Mouse (Mus musculus) spleen, adult 2 months (tissue): ENCODE results near the gene Tmprss9. TPM values are rescaled to one million over a fixed set of nuclear protein-coding genes. Genes with fewer than 3 reads are reported as not detected.

Experiments used
- DNase-seq, 2 experiments: peaks; one replicate each; pipeline versions ENCODE4 v3.0.0 to v3.0.0-alpha.2; 2012 to 2021; ENCODE audit warnings: low spot score in 2 of 2, low read depth in 1 of 2
- H3K27ac ChIP-seq: fragments of 200-500 bp; 2 replicates; pipeline ENCODE4 v1.5.1; 2012; ENCODE audit warnings: low read length, inconsistent platforms; ENCODE audit not compliant: insufficient read depth
- H3K27me3 ChIP-seq: fragments of 200-500 bp; 2 replicates; pipeline ENCODE4 v1.6.1; 2012; ENCODE audit warnings: mild to moderate bottlenecking, moderate library complexity, low read length, inconsistent platforms; ENCODE audit not compliant: control insufficient read depth, insufficient read depth
- H3K36me3 ChIP-seq: fragments of 200-500 bp; 2 replicates; pipeline ENCODE4 v1.6.1; 2012; ENCODE audit warnings: mild to moderate bottlenecking, low read length, inconsistent platforms; ENCODE audit not compliant: control insufficient read depth, insufficient read depth
- H3K4me1 ChIP-seq: fragments of 200-500 bp; 2 replicates; pipeline ENCODE4 v1.6.1; 2011; ENCODE audit warnings: inconsistent platforms; ENCODE audit not compliant: control insufficient read depth, insufficient read depth, insufficient read length
- H3K4me3 ChIP-seq: fragments of 200-500 bp; 2 replicates; pipeline ENCODE4 v1.5.1; 2011; ENCODE audit warnings: mild to moderate bottlenecking, inconsistent platforms; ENCODE audit not compliant: insufficient read depth, insufficient read length; ENCODE audit errors: extremely low read depth
- CTCF ChIP-seq: fragments of 200-500 bp; IDR thresholded peaks from 2 replicates; pipeline ENCODE4 v1.5.1; 2011; ENCODE audit warnings: mild to moderate bottlenecking, inconsistent platforms; ENCODE audit not compliant: insufficient read depth, insufficient read length, insufficient replicate concordance; ENCODE audit errors: extremely low read depth
- POLR2A ChIP-seq: fragments of 200-500 bp; IDR thresholded peaks from 2 replicates; pipeline ENCODE4 v1.6.1; 2011; ENCODE audit warnings: low read depth, low read length, inconsistent platforms
- WGBS: fragments of 180-500 bp; shearing (Covaris S2); methylation state at CpG from one replicate; pipeline ENCODE4 v1.1.7; 2018; 5-methylcytosine and 5-hydroxymethylcytosine counted together
- polyA plus RNA-seq: library from polyadenylated mRNA; depleted of rRNA; stranded (reverse); fragments of >200 nt; gene quantifications from 2 replicates; pipeline ENCODE4 v1.2.3, GENCODE M21; 2012; rRNA removed

The Tmprss9 gene
- 0.08 and 0.09 TPM in 2 replicates for polyA plus RNA-seq

DNA sequence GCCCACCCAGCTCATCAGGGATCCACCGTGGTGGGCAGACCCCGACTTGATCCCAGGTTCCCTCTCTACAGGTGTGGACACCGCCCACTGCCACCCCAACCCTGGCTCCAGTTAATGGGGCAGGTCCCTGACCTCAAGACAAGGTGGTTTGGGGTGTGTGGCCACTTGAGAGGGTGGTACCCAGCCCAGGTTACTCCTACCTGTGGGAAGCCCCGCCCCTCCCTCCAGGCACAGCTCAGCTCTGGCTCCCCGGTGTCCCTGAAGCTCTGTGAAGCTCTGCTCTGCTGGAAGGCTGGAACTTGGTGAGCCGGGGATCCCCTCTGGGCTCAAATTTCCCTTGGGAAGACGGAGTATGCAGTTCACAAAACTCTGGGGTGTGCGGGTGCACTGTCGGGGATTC lies at the start of gene Tmprss9:
Tmprss9 (plus strand) TSS at position 268 of the 400 bp plus-strand sequence.
- Histone ChIP-seq H3K27me3 (no peaks in the 10 kb centered on the region), H3K4me1 (no peaks in the 10 kb centered on the region), H3K27ac (no peak within 1 kb of the TSS), H3K4me3 (no peak within 1 kb of the TSS), H3K36me3 (peaks cover 6% of the 10 kb centered on the region; the same call in 1 of the 2 replicates)
- DNase-seq = no peak
- TF ChIP-seq CTCF = no peak
- TF ChIP-seq POLR2A = no peak
- WGBS = 38% methylated on average over 9 of the region's 9 CpGs

DNA sequence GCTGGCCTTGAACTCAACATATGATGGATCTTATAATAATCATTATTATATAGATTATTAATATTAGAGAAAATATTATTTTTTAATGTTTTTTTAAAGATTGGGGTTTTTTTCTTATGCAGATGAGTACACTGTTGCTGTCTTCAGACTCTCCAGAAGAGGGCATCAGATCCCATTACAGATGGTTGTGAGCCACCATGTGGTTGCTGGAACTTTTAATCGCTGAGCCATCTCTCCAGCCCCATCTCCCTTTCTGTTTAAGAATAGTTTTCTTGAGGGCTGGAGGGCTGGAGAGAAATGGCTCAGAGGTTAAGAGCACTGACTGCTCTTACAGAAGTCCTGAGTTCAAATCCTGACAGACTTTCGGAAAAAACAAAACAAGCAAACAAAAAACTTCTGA lies 49.7 kb upstream of the Tmprss9 start:
- peak; percentile 23; the same call in 1 of the 2 replicates for TF ChIP-seq CTCF
- TF ChIP-seq POLR2A = no peak
- H3K27me3 ChIP-seq = no peaks in the 10 kb centered on the region
- DNase-seq = peak in 1 of 2 experiments; percentile 40
- H3K27ac ChIP-seq = no peak overlapping the region
- no peaks in the 10 kb centered on the region for H3K36me3 ChIP-seq
- 49% methylated on average over 2 of the region's 2 CpGs for WGBS
- peaks cover 11% of the 10 kb centered on the region; the same call in 1 of the 2 replicates for H3K4me1 ChIP-seq
- H3K4me3 ChIP-seq = no peak overlapping the region

DNA sequence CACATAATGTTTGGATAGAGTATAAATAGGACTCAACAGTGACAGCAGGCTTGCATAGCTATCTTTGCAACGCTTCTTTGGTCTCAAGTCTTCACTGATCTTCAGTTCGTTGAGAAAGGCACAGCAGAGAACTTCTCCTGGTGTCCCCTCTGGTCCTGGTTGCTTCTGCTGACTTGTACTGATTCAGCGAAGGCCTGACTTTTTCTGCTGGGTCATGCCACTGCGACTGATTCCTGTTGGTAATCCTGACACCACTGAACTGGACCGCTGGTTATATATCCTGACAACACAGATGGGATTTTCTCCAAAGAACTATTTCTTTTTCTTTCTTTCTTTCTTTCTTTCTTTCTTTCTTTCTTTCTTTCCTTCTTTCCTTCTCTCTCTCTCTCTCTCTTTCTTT lies 49.1 kb upstream of the Tmprss9 start:
- Histone ChIP-seq H3K27ac (no peak overlapping the region), H3K4me1 (peaks cover 11% of the 10 kb centered on the region; the same call in 1 of the 2 replicates), H3K27me3 (no peaks in the 10 kb centered on the region), H3K36me3 (no peaks in the 10 kb centered on the region), H3K4me3 (no peak overlapping the region)
- TF ChIP-seq POLR2A = no peak
- WGBS = 83% methylated on average over 5 of the region's 5 CpGs
- no peak for DNase-seq

DNA sequence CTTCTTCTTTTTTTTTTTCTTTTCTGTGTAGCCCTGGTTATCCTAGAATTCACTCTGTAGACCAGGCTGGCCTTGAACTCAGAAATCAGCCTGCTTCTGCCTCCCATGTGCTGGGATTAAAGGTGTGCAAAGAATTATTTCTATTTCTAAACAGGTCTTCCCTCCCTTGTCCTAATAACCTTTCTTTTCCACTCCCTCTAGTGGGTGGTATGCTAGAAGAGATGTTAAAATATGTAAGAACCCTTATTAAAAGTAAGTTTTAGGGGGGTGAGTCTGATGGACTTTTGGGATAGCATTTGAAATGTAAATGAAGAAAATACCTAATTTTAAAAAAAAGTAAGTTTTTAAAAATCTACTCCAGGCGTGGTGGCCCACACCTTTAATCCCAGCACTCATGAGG lies 48.3 kb upstream of the Tmprss9 start:
- Histone ChIP-seq H3K36me3 (no peaks in the 10 kb centered on the region), H3K27ac (no peak overlapping the region), H3K27me3 (no peaks in the 10 kb centered on the region), H3K4me3 (no peak overlapping the region), H3K4me1 (peaks cover 14% of the 10 kb centered on the region; the same call in 1 of the 2 replicates)
- no peak for DNase-seq
- TF ChIP-seq POLR2A (no peak), CTCF (no peak)
- WGBS = 83% methylated on average over 1 of the region's 1 CpGs

DNA sequence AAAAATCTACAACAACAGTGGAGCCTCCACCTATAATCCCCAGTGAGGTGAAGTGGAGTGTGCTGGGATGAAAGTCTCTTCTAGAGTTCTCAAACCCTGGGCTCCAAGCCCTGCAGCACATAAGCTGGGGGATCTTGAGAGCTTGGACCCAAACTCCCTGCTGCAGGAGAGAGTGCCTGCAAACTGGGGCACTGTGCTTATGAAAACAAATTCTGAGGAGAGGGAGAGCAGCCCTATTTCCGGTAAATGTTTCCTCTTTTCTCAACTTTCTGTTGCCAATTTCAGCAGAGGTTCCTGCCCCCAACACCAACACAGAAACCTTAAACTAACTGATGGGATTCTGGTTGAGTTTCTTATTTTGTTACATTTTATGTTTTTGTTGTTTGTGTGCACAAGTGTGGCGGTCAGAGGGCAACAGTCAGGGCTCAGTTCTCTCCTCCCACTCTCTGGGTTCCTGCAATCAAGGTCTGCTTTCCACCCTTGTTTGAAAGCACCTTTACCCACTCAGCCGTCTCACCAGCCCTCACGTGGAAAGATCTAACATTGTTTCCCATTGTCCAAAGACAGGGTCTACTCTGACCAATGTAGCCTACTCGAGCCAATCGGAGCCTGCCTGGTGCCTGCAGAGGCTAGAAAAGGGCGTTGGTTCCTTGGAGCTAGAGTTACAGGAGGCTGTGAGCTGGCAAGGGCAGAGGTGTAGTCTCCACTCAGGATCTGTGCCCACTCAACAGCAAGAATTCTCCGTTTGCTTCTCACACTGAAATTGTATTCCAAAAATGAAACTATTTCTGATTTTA lies 47.6 kb upstream of the Tmprss9 start:
- Histone ChIP-seq H3K27me3 (no peaks in the 10 kb centered on the region), H3K4me3 (peak overlapping the region; percentile 21; the same call in 1 of the 2 replicates), H3K36me3 (0 out of 2 replicates have a peak, but pooled peaks cover 3% of the 10 kb centered on the region), H3K27ac (peak overlapping the region; percentile 86), H3K4me1 (peaks cover 14% of the 10 kb centered on the region; the same call in 1 of the 2 replicates)
- 11% methylated on average over 8 of the region's 8 CpGs for WGBS
- TF ChIP-seq CTCF (no peak), POLR2A (no peak)
- DNase-seq = no peak

DNA sequence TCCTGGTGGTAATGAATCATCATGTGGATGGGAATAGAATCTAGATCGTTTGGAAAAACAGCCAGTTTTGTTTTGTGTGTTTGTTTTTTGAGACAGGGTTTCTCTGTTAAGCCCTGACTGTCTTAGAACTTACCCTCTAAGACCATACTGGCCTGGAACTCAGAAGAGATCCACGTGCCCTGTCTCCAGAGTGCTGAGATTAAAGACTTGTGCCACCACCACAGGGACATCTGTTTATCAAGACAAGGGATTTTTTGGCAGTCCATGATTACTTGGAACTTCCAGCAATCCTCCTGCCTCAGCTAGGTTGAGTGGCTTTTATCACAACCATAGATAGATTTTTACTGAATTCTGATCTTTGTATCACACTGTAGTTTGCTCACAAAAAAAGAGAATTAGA lies 46.8 kb upstream of the Tmprss9 start:
- peak overlapping the region; percentile 86 for H3K27ac ChIP-seq
- peaks cover 11% of the 10 kb centered on the region for H3K36me3 ChIP-seq
- TF ChIP-seq CTCF (no peak), POLR2A (no peak)
- peaks cover 14% of the 10 kb centered on the region; the same call in 1 of the 2 replicates for H3K4me1 ChIP-seq
- no peaks in the 10 kb centered on the region for H3K27me3 ChIP-seq
- H3K4me3 ChIP-seq = no peak overlapping the region
- DNase-seq = no peak
- WGBS = 35% methylated on average over 2 of the region's 2 CpGs
